Mouse (Mus musculus): Measurements from ENCODE around the gene Rbfox2.

- no peak for TF ChIP-seq POLR2A (IDR thresholded peaks at IDR 0.05; ENCODE audit: extremely low read depth, insufficient read depth, low read length)
- TF ChIP-seq CTCF (IDR thresholded peaks at IDR 0.05; ENCODE audit: extremely low read depth, insufficient read depth, low read length), result no peak
These were observed 62.8 kb downstream of the Rbfox2 start for GRCm38 (mm10) chr15:77243876-77244560.

Measured in cortical plate, adult 2 months (tissue).